Mouse (Mus musculus): ENCODE measurements around the gene Mdga1.

GRCm38 (mm10) chr17:30008392-30008791, 38.5 kb upstream of the Mdga1 start:
- TF ChIP-seq CTCF (IDR thresholded peaks at IDR 0.05; ENCODE audit: low read depth, low read length) (no peak), POLR2A (IDR thresholded peaks at IDR 0.05; ENCODE audit: borderline replicate concordance, low read depth, low read length) (no peak)
